Mouse (Mus musculus) bone marrow macrophage, adult 2 months (primary cell): ENCODE measurements around the gene Olfr51.
"Not testable (repeated sequence)": the region's sequence is repeated elsewhere in the genome, so short reads cannot be mapped to it uniquely, and the experiment has no call there.

Experiments used
- CTCF ChIP-seq: IDR thresholded peaks from 2 replicates; pipeline ENCODE4 v1.5.1; 2012; ENCODE audit warnings: low read depth, mild to moderate bottlenecking, low read length, moderate library complexity
- POLR2A ChIP-seq: IDR thresholded peaks from 2 replicates; pipeline ENCODE4 v1.6.1; 2012; ENCODE audit warnings: mild to moderate bottlenecking, low read depth, low read length, borderline replicate concordance

- not testable (repeated sequence) for TF ChIP-seq POLR2A, CTCF
These were observed 41.4 kb downstream of the Olfr51 start for GRCm38 (mm10) chr11:51044776-51045175.
